Mouse (Mus musculus): ENCODE results near the gene Iqschfp. TPM values are rescaled to one million over a fixed set of nuclear protein-coding genes. Genes with fewer than 3 reads are reported as not detected.

The Iqschfp gene
- total RNA-seq, 2 experiments from 2014 or later = 9.5 to 13.2 TPM

DNA sequence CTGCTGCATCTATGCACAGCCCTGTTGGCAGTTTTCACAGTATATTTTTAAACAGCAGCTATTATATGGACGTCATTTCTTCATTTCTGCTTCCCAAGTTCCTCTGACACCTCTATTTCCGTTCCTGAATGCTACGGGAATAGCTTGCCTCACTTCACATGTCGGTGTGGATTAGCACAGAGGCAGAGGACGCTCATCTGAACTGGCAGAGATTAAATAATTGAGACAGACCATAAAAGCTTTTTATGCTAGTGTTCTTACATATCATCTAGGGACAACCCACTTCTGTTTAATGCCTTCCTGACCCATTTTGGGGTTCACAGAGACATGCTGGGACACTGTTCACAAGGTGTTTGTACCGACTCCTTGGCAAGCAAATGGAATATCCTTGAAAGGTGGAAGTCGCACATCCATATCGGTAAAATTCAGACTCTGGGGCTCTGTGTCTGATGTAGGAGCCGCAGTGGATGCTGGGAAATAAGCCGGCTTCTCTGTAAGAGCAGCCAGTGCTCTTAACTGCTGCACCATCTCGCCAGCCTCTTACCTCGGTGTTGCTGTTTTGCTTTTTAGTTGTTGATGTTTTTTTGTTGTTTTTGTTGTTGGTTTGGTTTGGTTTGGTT lies 783.3 kb downstream of the Iqschfp start:
- intact Hi-C loops (cut with DNase I) = loop anchor here (5.0 kb wide), 1 partner anchor 68 kb away; no protein-coding TSS in a partner anchor
- peak; percentile 51 to 56 for DNase-seq (ENCODE audit: low spot score in 2 of 2)

Other genes with a start within 250 kb of the Iqschfp start
- 1 to 10 TPM; 2.6 to 5.9 TPM for gene Iqcj, start within 50 bp of the Iqschfp start, total RNA-seq (2021)
- 100 to 1,000 TPM; 229 to 297 TPM for gene Schip1, start 172.6 kb downstream of the Iqschfp start, total RNA-seq (2021)